Mouse (Mus musculus): ENCODE data around the gene Kcnj12.

Gene Kcnj12

DNA sequence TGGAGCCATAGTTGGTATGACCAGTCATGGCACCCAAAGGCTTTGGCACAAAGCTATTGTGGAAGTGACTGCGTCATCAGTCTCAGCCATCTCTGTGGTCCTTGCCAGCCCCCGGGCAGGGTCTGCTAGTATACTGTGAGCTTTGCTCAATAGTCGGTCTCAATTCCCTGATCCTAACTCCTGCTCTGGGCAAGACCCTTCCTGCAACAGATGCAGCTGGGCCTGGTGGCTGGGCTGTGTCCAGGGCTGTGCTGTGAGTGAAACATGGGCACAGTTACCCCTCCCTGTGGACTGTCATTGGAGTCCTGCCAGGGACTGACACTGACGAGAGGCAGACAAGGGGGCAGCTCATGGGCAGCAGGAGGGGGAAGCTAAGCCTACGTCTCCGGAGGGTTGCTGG lies 2.6 kb downstream of the Kcnj12 start:
- no peak for DNase-seq (ENCODE audit: low read depth, low spot score)

DNA sequence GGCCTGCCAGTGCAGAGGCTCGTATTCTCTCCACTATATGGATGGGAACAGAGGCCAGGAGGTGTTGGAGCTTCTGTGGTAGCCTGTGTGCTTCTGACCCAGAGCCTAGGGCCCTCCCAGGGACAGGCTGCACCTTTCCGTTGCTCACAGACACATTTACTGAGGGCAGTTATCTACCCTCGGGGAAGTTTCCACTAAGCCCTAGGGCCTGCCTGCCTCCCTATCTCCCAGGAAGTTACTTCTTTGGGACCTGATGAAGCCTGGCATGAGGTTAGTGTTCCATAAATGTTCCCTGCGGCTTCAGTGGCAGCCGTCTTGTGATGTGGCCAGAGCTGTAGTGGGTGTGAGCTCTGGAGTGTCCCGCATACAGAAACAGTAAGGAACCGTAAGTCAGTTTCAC lies 3.2 kb downstream of the Kcnj12 start:
- no peak for DNase-seq (ENCODE audit: low read depth, low spot score)

DNA sequence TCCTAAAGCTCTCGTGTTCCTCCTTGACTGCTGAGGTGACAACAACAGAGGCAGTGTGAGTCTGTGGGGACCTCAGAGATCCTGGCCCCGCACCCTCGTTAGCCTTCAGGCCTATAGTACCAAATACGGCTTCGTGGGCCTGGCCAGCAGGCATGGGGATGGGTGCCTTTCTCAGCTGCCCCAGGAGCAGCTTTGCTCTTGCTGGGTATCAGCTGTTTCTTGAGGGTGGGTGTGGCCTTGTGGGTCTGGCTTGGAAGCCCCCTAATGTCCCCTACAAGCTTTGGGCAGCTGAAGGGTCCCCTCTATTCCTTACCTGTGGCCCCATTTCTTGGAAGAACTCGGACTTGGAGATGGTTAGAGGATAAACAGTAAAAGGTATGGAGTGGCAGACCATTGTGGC lies 4.0 kb downstream of the Kcnj12 start:
- no peak for DNase-seq (ENCODE audit: low read depth, low spot score)

DNA sequence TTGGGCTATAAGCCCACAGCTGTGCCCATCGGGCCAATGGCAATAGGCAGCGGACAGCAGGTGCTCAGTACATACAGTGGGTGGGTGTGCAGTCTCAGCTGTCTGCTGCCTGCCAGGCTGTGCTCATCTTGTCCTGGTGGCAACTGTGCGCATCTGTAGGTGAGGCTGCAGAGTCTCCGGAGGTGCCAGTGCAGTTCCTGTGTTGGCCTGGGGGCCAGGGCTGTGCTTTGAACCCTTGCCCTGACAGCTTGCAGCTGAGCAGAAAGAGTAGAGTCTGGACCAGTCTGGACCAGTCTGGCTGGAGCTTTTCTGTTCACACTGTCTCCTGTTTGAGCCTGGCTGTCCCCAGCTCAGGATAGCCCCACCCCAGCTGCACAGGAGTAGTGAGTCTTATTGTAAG lies 4.8 kb downstream of the Kcnj12 start:
- no peak for DNase-seq (ENCODE audit: low read depth, low spot score)

DNA sequence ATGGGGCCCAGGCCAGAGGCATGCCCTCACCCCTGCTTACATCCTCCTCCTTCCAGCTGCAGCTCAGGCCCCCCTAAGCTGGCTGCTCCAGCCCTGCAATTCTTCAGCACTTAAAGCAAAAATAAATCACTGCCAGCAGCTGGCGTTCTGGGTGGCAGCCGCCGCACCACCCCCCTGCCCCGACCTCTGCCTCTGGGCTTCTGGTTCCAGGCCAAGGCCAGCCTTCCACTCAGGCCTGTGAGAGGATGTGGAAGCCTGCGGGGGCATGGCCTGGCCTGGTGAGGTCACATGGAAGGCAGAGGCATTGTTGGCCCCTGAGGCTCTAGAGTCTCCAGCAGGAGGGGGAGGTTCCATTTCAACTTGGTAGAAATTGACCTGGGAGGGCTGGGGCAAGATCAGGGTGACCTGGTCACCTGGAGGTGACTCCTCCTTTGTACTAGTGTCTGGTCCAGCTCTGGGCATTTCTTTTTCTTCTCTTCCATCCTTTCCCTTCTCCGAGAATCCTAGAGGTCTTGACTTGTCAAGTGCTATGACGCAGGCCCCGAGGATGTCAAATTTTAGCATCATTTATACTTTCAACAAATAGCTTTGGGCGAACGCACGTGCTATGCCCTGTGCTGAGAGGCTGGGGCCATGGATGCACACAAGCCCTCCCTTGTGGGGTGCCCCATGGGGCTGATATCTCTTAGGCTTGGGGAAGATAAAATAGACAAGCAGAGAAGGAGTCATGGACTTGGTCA lies 6.0 kb downstream of the Kcnj12 start:
- no peak for DNase-seq (ENCODE audit: low read depth, low spot score)

DNA sequence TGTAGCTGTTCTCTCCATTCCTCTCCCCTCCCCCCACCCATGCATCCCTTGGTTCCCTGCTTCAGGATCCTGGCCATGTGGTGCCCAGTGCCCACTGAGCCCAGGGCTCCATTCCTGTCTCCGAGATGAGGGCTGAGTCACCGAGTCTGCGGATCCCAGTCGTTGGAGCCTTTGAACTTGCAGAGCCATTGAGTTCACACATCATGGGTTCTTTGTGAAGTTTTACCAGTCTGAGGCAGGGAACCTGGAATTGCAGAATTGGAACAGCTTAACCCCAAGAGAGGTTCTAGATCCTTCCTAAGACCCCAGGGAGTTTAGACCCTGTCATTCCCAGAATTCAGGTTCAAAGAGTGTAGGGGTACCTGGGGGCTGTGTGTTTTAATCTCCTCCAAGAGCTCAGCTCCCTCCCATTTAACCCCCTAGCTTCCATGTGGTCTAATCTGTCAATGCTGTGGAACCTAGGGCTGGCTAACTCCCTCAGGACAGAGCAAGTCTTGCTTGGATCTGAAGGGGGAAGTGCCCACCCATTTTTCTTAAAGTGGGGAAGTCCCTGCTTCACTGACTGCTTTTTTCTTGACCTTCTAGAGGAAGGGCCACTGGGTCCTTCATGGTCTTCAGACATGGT lies 6.9 kb downstream of the Kcnj12 start:
- no peak for DNase-seq (ENCODE audit: low read depth, low spot score)

DNA sequence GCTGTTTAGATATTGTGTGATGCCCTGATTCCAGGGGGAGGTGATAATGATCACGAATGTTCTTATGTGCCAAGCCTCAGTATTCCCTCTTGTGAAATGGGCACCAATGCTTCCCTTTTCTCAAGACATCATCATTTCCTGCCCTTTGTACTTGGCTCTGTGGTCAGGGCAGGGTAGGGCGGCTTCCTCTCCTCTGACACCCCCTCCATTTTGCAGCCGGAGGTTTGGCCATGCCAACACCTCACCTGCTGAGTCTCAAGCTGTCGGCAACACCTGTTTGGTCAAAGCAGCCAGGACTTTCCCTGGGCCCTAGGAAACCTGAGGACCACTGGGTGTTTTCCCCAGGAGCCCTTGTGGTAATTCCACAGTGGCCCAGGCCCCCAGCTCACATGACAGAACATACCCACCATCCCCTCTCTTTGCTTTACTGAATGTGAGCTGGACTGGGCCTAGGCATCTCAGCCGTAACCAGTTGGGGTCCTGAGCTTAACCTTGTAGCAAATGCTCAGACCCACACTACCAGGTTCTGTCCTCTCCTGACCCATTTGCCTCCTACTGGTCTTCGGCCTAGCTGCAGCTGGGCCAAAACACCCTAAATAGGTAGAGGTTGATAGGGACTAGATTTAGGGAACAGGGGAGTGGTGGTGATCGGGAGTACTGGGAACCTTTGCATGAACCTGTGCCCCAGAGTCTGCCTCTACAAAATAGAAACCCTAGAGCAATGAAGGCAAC lies 7.7 kb downstream of the Kcnj12 start:
- no peak for DNase-seq (ENCODE audit: low read depth, low spot score)

DNA sequence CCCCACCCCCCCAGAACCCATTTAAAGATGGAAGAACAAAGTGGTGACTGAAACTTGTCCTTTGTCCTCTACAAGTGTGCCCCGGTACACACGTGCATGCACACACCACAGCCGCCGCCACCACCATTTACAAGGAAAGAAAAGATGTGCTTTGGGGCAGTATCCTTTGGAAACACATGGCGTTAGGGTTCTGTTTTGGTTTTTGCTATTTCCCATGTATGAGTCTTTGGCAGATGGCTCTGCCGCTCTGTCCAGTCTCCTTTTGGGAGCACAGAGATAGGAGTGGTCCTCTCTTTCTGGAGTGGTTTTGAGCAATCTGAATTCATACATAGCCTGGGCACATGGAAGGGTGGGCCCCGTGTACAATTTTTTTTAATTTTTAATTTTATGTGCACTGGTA lies 8.8 kb downstream of the Kcnj12 start:
- no peak for DNase-seq (ENCODE audit: low read depth, low spot score)

DNA sequence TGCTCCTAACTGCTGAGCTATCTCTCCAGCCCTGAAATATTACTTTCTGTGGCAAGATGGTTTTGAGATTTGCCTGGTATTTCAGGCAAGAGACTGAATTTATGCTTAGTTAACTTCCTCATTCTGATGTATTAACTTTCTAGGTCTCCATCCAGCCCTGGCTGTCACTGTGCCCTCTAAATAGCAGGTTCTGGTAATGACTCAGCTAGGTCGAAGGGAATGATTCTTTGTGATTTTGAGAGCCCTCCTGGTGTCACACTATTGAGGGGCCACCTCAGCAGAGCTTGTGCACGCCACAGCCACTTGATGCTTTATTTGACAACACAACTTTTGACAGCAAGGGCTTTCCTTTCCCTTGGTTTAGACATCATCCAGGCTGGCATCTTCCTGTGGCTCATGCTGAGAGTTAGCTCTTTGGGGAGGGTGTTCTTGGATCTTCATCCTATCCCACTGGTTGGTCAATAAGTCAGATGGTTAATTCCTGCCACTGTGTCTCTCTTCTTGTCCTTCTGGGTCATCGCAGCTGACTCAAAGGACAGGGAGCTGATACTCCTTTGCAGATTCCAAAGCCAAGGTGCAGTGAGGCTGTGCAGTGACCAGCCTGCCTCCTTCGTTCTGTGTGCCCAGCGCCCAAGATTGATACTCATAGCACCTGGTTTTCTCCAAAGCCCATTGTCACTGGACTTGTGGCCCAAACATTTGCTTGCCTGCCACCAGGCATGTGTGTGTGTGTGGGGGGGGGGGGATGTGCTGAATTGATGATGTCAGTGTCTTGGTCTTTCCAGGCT lies 9.5 kb downstream of the Kcnj12 start:
- DNase-seq (ENCODE audit: low read depth, low spot score): no peak

DNA sequence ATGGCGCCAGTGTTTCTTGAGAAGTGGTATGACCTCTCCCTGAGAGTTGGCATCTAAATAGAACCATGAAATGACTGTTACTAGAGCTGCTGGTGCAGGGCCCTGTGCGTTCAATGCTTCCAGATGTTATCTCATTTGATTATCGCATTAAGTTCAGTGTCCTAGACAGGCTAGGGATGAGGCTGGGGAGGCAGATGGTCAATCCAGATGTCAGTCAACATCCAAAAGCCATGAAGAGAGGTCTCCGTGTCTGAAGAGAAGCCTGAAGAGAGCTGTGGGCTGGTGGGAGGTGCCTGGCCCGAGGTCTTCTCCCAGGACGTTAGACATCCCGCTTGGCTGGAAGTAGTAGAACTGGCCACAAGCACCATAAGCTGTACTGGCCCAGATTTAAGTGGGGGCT lies 10.1 kb downstream of the Kcnj12 start:
- no peak for DNase-seq (ENCODE audit: low read depth, low spot score)

DNA sequence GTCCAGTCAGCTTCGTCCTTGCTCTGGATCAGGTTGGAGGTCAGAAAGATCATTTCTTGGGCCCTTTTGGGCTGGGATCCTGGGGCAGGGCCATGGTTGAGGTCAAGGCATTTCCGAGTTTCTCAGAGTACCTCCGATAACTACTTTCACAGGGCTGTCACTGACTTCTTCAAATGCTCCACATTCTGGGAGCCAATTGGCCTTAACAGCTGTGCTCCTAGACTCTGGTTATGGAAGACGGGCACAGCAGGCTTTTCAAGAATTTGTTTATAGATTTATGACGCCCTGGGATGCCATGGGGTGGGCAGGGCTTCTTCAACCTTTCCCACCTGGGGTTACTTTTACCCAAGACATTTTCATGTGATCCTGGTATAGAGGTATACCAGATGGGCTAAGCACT lies 10.8 kb downstream of the Kcnj12 start:
- DNase-seq (ENCODE audit: low read depth, low spot score): no peak

DNA sequence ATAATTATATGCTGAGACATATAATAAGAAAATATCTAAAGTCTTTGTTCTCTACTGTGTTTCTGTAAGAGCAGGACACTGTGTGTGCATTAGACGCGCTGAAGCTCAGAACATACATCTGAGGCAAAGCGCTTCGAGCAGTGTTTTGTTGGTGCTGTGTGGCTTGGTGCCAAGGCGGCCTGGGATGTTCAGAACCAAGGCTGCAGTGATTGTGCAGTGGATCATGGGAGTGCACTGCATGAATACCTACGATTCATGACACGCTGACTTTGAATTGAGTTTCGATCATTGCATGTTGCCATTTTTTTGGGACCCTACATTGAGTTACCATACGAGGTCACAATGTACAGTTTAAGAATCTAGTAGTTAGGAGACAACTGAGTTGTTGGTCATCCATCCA lies 14.3 kb downstream of the Kcnj12 start:
- DNase-seq (ENCODE audit: low read depth, low spot score): no peak

DNA sequence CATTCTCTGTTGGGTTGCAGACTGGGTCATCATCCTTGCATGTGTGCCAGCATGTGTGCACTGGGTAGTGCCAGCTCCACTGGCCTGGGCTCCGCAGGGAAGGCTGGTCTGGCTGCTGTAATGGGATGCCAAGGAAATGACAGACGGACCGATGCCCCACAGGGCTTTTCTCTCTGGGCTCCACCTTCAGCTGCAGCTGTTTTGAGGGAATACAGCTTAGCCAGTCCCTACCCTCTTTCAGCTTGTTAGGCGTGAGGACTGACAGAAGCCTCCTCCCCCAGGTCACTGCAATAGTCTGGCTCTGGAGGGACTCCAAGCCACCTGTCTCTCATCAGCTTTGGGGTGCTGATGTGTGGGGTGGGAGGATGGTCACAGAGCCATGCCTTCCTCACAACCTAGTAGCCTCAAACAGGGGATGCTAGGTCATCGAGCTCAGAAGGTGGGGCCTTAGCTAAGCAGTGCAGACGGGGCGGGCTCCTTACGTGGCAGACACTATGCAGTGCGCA lies 16.0 kb downstream of the Kcnj12 start:
- no peak for DNase-seq (ENCODE audit: low read depth, low spot score)

DNA sequence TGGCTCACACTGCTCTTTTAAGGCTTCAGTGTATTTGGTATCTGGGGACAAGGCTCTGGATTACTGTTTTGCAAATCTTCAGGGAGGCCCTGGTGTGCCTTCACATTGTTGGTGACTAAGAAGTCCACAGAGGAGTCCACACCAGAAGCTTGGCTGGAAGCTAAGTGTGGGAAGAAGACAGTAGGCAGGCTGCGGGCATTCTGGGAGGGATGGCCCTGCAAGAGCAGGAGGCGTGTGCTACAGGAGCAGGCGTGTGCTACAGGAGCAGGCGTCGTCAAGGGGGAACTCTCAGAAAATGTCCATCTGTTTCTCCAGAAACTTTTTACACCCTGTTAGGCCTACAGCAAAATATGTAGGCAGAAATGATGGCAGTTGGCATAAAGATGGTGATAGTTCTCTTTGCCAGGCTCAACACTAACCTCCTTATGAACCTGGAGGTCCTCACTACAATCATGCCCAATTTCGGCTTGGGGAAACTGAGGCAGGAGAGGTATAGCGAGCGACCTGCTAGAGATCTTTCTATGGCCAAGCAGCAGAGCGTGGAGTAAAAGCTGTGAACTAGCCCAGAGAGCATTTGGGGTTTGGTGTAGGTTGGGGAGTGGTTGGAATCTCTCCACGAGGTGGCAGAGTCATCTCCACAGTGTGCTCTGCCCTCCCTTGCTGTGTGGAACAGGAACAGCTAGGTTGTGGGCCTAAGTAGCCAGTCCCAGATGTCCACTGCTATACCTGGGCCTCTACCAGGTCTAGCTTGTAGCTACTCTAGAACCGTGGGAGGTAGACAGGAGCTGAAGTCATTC lies 18.7 kb downstream of the Kcnj12 start:
- no peak for DNase-seq (ENCODE audit: low read depth, low spot score)

DNA sequence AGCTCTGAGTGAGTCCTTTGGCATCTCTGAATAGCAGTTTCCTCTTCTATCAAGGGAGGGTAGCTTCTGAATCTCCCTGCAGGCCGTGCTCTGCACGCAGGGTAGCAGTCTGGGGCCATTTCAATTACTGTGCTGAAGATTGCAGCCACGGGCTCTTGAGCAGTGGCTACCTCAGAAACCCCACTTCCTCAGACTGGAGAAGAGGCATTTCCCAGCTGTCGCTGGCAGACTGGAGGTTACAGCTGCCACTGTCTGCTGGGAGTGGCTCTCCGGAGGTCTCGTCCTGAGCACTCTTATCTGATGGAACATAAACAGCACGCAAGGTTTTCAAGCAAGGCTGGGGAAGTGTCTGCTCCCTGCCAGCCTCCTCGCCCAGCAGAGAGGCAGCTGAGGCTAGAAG lies 20.2 kb downstream of the Kcnj12 start:
- DNase-seq (ENCODE audit: low read depth, low spot score): no peak

DNA sequence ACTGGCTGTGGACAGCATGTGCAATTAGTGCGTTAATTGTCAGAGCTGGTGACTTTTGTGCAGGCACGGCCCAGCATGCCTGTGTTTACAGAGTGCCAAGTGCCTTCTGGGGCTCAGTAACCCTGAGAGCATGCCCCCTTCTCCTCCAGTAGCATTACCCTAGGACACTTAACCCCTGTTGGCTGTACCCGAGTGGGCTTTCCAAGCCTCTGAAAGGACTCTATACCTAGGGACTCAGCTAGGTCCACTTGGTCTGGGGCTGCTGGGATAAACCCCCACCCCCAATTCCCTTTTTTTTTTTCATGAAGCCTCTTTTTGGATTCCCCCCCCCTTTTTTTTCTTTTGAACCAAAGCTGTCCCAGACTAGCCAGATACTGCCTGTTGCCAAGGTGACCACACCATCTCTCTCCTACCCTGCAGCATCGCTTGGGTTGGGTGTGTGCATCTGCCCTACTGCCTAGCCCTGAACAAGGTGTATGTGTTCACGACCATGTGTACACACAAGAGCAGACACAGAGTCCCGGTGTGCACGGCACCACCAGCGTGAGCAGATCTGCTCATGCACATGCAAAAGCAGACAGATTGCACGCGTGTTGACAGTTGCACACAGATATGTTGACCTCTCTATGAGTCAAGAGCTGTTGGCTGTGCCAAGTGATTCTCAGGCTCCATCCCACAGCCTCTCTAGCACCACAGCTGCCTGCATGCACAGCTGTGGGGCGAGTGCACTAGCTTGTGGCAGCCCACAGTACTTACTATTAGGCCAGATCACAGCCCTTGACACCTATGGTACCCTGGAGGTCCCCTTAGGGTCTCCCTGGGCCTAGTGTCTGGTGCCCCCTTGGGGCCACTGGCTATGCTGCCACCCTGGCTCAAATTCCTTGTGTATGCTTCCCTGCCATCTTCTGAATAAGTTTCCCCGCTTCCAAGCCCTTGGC lies 21.0 kb downstream of the Kcnj12 start:
- no peak for DNase-seq (ENCODE audit: low read depth, low spot score)

DNA sequence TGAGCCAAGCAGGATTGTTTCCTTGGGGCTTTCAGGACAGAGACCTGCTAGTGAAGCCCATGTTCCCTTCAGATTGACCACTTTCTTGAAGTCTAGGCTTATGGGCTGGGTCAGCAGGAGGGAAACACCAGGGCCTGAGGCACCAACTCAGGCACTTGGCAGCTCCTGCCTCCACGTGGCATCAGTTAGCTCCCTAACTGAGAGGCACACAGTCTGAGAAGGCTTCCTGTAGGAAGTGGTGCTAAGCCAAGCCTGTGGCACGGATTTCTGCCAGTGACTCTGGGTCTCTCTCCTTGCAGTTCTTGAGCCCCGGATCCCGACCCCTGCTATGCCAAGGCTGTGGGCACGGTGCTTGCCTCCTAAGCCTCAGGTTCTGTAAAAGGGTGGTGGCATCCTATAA lies 22.4 kb downstream of the Kcnj12 start:
- DNase-seq (ENCODE audit: low read depth, low spot score): no peak

DNA sequence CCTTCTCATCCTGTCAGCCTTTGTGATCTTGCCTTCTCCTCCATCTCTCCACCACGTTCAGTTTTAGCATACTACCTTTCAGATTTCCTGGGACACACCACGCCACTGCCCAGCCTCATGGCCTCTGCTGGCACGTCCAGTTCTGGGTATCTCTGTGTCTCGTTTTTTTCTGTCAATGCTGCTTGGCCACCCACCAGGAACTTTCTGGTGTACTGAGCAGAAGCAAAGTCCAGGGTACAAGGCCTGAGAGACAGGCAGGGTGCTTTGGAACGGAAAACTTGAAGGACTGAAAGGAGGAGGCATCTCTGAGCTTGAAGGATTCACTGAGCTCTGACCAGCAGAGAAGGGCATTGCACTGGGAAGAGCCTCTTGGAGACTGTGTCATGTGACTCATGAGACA lies 25.1 kb downstream of the Kcnj12 start:
- no peak for DNase-seq (ENCODE audit: low read depth, low spot score)

DNA sequence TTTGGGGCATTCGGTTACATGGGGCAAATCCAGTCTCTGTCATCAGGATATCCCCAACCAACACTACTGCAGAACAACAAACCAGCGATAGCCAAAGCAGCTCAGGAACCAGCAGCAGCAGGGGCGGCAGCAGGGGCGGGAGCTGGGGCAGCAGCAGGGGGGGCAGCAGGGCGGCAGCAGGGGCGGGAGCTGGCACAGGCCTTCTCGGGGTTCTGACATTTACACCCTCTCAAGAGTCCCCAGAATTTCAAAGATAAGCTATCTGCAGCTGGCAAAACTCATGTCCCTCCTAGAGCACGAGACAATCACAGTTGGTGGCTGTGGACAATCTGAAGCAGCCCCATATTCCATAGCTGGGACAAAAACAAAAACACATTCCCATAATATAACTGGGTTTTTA lies 28.8 kb downstream of the Kcnj12 start:
- DNase-seq (ENCODE audit: low read depth, low spot score): no peak

DNA sequence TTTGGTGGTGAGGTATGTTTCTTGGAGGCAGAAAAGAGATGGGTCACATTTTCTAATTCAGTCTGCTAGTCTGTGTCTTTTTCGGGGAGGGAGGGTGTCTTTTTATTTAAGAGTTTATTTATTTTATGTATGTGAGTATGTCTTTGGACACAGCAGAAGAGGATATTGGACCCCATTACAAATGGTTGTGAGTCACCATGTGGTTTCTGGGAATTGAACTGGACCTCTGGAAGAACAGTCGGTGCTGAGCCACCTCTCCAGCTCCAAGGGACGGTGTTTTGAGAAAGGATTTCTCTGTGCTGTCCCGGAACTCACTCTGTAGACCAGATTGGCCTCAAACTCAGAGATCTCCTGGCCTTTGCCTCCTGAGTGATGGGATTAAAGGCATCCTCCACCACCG lies 34.5 kb downstream of the Kcnj12 start:
- no peak for DNase-seq (ENCODE audit: low read depth, low spot score)

Data from brain, embryonic 18.5 days (tissue).